Mouse (Mus musculus) liver, postnatal 0 days (tissue): Measurements from ENCODE around the gene Rrnad1. TPM values are rescaled to one million over a fixed set of nuclear protein-coding genes. Genes with fewer than 3 reads are reported as not detected.
A peak's percentile ranks its signal among the peaks of the same experiment; 100 is the strongest.

Experiments used
- ATAC-seq: fragments of 200-750 bp; cut with Nextera tagmentation; 2 replicates; pipeline ENCODE4 v1.8.0; 2017; ENCODE audit warnings: mild to moderate bottlenecking, moderate library complexity
- DNase-seq: peaks from one replicate; pipeline ENCODE4 v3.0.0-alpha.2; 2016
- H3K27ac ChIP-seq: fragments of 300-500 bp; sonication (generic); 2 replicates; pipeline ENCODE4 v1.5.1; 2014; ENCODE audit warnings: antibody characterized with exemption, moderate library complexity, mild to moderate bottlenecking, low read depth
- H3K27me3 ChIP-seq: fragments of 300-500 bp; sonication (generic); 2 replicates; pipeline ENCODE4 v1.6.1; 2014; ENCODE audit warnings: low read length, control low read depth, mixed read lengths; ENCODE audit not compliant: insufficient read depth
- H3K36me3 ChIP-seq: fragments of 300-500 bp; sonication (generic); replicated peaks from 2 replicates; pipeline ENCODE4 v1.6.1; 2014; ENCODE audit warnings: mild to moderate bottlenecking, control low read depth, low read length, moderate library complexity, mixed read lengths; ENCODE audit not compliant: insufficient read depth
- H3K4me1 ChIP-seq: fragments of 300-500 bp; sonication (generic); 2 replicates; pipeline ENCODE4 v1.6.1; 2014; ENCODE audit warnings: antibody characterized with exemption, mild to moderate bottlenecking, control low read depth; ENCODE audit not compliant: insufficient read depth
- H3K4me2 ChIP-seq: fragments of 300-500 bp; sonication (generic); 2 replicates; pipeline ENCODE4 v1.6.1; 2014; ENCODE audit warnings: low read depth, mild to moderate bottlenecking, low read length, moderate library complexity, mixed read lengths
- H3K4me3 ChIP-seq: fragments of 300-500 bp; sonication (generic); 2 replicates; pipeline ENCODE4 v1.5.1; 2014; ENCODE audit warnings: low read depth, low read length
- H3K9ac ChIP-seq: fragments of 300-500 bp; sonication (generic); replicated peaks from 2 replicates; pipeline ENCODE4 v1.6.1; 2014; ENCODE audit warnings: mild to moderate bottlenecking, moderate library complexity
- H3K9me3 ChIP-seq: fragments of 300-500 bp; sonication (generic); 2 replicates; pipeline ENCODE4 v1.6.1; 2016; ENCODE audit warnings: mild to moderate bottlenecking, control low read depth, low read length, mixed read lengths
- CTCF ChIP-seq: sonication (generic); IDR thresholded peaks from 2 replicates; pipeline ENCODE4 v1.5.1; 2016; ENCODE audit warnings: antibody characterized with exemption, low read depth
- EP300 ChIP-seq: IDR thresholded peaks from 2 replicates; pipeline ENCODE4 v1.6.1; 2016; ENCODE audit warnings: antibody characterized with exemption, low read depth, mild to moderate bottlenecking
- WGBS: fragments of 180-500 bp; shearing (Covaris S2); extraction: QIAGEN DNeasy Blood & Tissue Kit; methylation state at CpG from one replicate; pipeline ENCODE4 v1.1.7; 2014; ENCODE audit not compliant: insufficient replicate concordance; 5-methylcytosine and 5-hydroxymethylcytosine counted together
- polyA plus RNA-seq: library from polyadenylated mRNA; unstranded; fragments of >200 nt; fragmentation: Nextera tagmentation; extraction: Ambion mirVana; gene quantifications from 2 replicates; pipeline ENCODE4 v1.2.1, GENCODE M21; 2015

Gene Rrnad1
- polyA plus RNA-seq, 1 experiment from 2014 or later: 4.3 TPM

- ATAC-seq (peak; percentile 97), DNase-seq (peak; percentile 89)
- Histone ChIP-seq H3K27me3 (no peaks in the 10 kb centered on the region), H3K27ac (peak within 1 kb of the TSS; percentile 96), H3K4me2 (peak within 1 kb of the TSS; percentile 81), H3K9ac (peak within 1 kb of the TSS; percentile 98), H3K9me3 (no peaks in the 10 kb centered on the region; the same call in 1 of the 2 replicates), H3K36me3 (peaks cover 4% of the 10 kb centered on the region), H3K4me1 (peaks cover 19% of the 10 kb centered on the region), H3K4me3 (peak within 1 kb of the TSS; percentile 91)
- under 1% methylated on average over 33 of the region's 33 CpGs for WGBS
- no peak for TF ChIP-seq CTCF
- TF ChIP-seq EP300: peak; percentile 51
These were observed 45.1 kb downstream of the Rrnad1 start, which contains the start of gene Prcc for GRCm38 (mm10) chr3:87885281-87886003. Prcc (minus strand) TSS chr3:87885608.

GRCm38 (mm10) chr3:87884708-87885251, 45.7 kb downstream of the Rrnad1 start:
- no peak for ATAC-seq
- TF ChIP-seq EP300 (no peak), CTCF (no peak)
- WGBS: 0% methylated on average over 22 of the region's 28 CpGs

GRCm38 (mm10) chr3:87884291-87884690, 46.2 kb downstream of the Rrnad1 start:
- ATAC-seq: no peak
- Histone ChIP-seq H3K4me1 (peaks cover 19% of the 10 kb centered on the region), H3K4me3 (peak overlapping the region; percentile 91), H3K9me3 (no peaks in the 10 kb centered on the region; the same call in 1 of the 2 replicates), H3K4me2 (peak overlapping the region; percentile 81), H3K27me3 (no peaks in the 10 kb centered on the region), H3K27ac (peak overlapping the region; percentile 96; the same call in 1 of the 2 replicates), H3K9ac (peak overlapping the region; percentile 98), H3K36me3 (peaks cover 10% of the 10 kb centered on the region)
- WGBS: 0% methylated on average over 3 of the region's 3 CpGs
- TF ChIP-seq CTCF (no peak), EP300 (no peak)
- DNase-seq: no peak

More at GRCm38 (mm10) chr3:87884708-87885251, 45.7 kb downstream of the Rrnad1 start:
- H3K27me3 ChIP-seq: no peaks in the 10 kb centered on the region
- H3K4me2 ChIP-seq: peak overlapping the region; percentile 81
- peak overlapping the region; percentile 91 for H3K4me3 ChIP-seq
- H3K27ac ChIP-seq: peak overlapping the region; percentile 96
- H3K36me3 ChIP-seq: peaks cover 9% of the 10 kb centered on the region
- no peaks in the 10 kb centered on the region; the same call in 1 of the 2 replicates for H3K9me3 ChIP-seq
- H3K4me1 ChIP-seq: peaks cover 19% of the 10 kb centered on the region
- peak overlapping the region; percentile 98 for H3K9ac ChIP-seq
- DNase-seq: peak; percentile 57

GRCm38 (mm10) chr3:87877730-87878129, 52.8 kb downstream of the Rrnad1 start:
- TF ChIP-seq EP300 (no peak), CTCF (no peak)

More at GRCm38 (mm10) chr3:87877730-87878129, 52.8 kb downstream of the Rrnad1 start:
- H3K4me1 ChIP-seq: no peaks in the 10 kb centered on the region
- H3K9ac ChIP-seq: no peak overlapping the region
- no peak overlapping the region for H3K27ac ChIP-seq
- H3K36me3 ChIP-seq: peaks cover 20% of the 10 kb centered on the region
- 93% methylated on average over 4 of the region's 4 CpGs for WGBS
- H3K27me3 ChIP-seq: no peaks in the 10 kb centered on the region
- no peak overlapping the region for H3K4me2 ChIP-seq
- no peaks in the 10 kb centered on the region for H3K9me3 ChIP-seq
- H3K4me3 ChIP-seq: no peak overlapping the region
- DNase-seq (no peak), ATAC-seq (no peak)

Other genes starting within 250 kb of the Rrnad1 start
- gene Lrrc71, start 182.1 kb downstream of the Rrnad1 start, polyA plus RNA-seq: 0.23 and 0.25 TPM in 2 replicates
- 0.47 and 0.53 TPM in 2 replicates for gene Ntrk1, start 135.6 kb downstream of the Rrnad1 start, polyA plus RNA-seq
- not detected in 2 replicates for gene Insrr, start 133.8 kb downstream of the Rrnad1 start, polyA plus RNA-seq
- 4.8 and 5.1 TPM in 2 replicates for gene Pear1, start 106.4 kb downstream of the Rrnad1 start, polyA plus RNA-seq
- gene Sh2d2a, start 84.0 kb downstream of the Rrnad1 start, polyA plus RNA-seq: 0.74 and 0.75 TPM in 2 replicates
- 4.4 and 4.5 TPM in 2 replicates for gene Prcc, start 45.1 kb downstream of the Rrnad1 start, polyA plus RNA-seq
- gene Hdgf, start 24.4 kb downstream of the Rrnad1 start, polyA plus RNA-seq: 116 and 123 TPM in 2 replicates
- 50.3 and 54.1 TPM in 2 replicates for gene Mrpl24, start 11.2 kb downstream of the Rrnad1 start, polyA plus RNA-seq
- 12.3 and 13.2 TPM in 2 replicates for gene Isg20l2, start 403 bp downstream of the Rrnad1 start, polyA plus RNA-seq
- not detected in 2 replicates for gene Crabp2, start 17.9 kb upstream of the Rrnad1 start, polyA plus RNA-seq
- 0.83 and 0.95 TPM in 2 replicates for gene Nes, start 40.4 kb upstream of the Rrnad1 start, polyA plus RNA-seq
- gene Bcan, start 69.5 kb upstream of the Rrnad1 start, polyA plus RNA-seq: 0.05 TPM in 1 of 2 replicates, not detected in the other
- not detected in 2 replicates for gene Hapln2, start 96.9 kb upstream of the Rrnad1 start, polyA plus RNA-seq
- gene Gpatch4, start 112.4 kb upstream of the Rrnad1 start, polyA plus RNA-seq: 13.1 and 14.3 TPM in 2 replicates
- 78.0 and 80.1 TPM in 2 replicates for gene Naxe, start 127.8 kb upstream of the Rrnad1 start, polyA plus RNA-seq
- gene Ttc24, start 147.6 kb upstream of the Rrnad1 start, polyA plus RNA-seq: not detected in 2 replicates
- 2.9 and 3.2 TPM in 2 replicates for gene Iqgap3, start 151.3 kb upstream of the Rrnad1 start, polyA plus RNA-seq
- gene Mef2d, start 211.7 kb upstream of the Rrnad1 start, polyA plus RNA-seq: 5.7 and 6.4 TPM in 2 replicates